Mouse (Mus musculus) CD4-positive, CD25-positive, alpha-beta regulatory T cell, adult 2 months (primary cell): Measurements from ENCODE around the gene Rmnd5b.
"Not testable (repeated sequence)": the region's sequence is repeated elsewhere in the genome, so short reads cannot be mapped to it uniquely, and the experiment has no call there.

Experiments
- DNase-seq: peaks from one replicate; pipeline ENCODE4 v3.0.0-alpha.2; 2012; ENCODE audit warnings: low read depth, low spot score

Rmnd5b gene

GRCm38 (mm10) chr11:51649889-51650199 lies 14.1 kb upstream of the Rmnd5b start:
- peak; percentile 62 for DNase-seq

DNA sequence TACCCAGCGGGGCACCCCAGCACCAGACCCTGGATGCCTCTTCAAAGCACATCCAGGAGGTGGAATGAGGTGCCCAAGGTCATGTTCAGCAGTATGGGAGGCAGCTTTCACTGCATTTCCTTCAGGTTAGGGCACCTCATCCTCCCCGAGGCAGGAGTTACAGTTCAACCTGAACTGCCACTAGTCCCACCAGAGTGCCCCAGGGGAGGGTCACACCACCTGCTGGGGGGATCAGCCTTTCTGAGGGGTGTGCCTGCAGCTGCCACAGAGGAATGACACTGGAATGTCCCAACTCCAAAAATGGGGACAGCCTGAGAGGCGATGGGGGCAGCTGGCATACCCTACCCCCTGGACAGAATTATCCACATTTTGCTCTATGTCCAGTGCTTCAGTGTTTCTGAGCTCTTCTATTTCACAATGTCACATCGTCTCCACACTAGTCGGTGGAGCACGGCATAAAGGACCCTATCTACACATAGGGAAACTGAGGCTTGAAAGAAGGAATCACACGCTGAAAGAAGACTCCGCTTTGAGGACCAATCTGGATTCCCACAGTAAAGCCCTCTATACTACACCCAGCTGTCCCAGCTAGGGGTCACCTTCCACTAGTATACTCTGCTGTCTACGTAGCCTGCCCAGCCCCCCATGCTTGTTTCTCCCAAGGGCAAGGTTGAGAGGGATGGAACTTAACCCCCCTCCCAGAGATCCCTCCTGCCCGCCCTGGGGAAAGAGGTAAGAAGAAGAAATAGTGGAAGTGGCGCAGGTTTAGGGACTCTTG lies 13.6 kb upstream of the Rmnd5b start:
- DNase-seq: no peak

GRCm38 (mm10) chr11:51648566-51648965 lies 12.9 kb upstream of the Rmnd5b start:
- DNase-seq: no peak

DNA sequence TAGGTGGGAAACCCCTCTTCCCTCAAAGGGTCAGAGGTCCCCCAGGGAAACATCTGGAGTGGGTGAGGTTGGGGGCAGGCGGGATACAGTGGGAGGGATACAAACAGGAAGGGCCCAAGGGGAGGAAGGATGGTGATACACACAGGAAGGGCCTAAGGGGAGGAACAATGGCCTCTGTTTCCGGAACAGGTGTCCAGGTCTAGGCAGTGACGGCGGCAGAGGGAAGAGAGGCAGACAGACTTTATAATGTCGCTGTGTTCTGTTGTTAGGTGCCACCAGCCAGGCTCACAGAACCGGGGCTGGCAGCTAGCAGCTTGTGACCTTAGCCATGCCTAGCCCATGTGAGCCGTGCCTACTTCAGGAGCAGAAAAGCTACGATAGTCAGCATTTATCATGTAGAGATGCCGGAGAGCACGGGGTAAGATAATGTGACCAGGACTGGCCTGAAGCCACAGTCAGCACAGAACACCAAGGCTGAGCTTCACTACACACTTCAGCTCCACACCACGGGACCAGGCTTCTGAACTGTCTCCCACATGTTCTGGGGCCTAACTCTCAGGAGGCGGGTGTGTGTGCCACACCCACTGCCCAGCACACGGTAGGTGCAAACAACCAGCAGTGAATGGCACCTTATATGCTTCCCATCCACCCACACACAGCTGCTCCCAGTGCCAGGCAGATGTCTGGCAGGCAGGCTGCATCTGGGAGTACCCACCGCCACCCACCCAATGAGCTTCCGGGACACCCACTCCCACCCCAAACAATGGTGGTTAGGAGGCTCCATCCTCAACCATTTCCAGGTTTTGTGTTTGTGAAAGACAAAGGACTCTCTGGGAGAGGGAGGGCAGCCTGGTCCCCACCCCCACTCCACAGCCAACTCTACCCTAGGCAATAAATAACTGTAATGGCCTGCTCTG lies 11.3 kb upstream of the Rmnd5b start:
- DNase-seq: no peak

DNA sequence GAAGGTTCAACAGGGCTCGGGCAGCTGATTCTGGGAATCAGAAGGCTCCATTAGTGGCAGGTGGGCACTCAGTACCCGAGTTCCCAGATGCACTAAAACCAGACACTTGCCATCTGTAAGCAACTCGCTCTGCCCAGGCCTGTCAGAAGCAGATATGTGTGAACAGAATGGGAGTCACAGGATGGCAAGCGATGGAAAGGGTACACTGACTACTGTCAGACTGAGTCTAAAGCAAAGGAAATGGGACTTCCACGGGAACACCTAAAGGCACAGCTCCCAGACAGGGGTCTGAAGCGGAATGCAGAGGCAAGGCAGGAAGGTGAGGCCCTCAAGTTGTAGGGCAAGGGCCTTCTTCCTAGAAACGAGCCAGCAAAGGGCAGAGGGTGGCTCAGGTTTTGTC lies 10.5 kb upstream of the Rmnd5b start:
- no peak for DNase-seq

DNA sequence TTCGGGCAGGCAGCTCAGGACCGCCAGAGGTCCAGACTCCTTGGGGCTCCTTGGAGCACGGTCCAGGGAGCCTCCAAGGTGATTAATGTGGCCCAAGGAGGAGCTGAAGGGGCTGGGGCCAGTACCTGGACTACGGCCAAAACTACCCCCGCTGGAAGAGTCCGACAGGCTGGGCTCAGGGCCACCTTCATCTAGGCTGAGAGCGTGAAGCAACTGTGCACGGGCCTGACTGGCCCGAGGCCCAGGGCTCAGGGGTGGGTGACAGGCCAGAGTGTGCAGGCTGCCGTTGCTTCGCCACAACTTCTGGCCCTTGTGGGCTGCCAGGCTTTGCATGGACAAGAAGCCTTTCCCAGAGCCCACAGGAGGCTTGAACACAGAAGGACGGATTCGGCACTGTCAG lies 9.6 kb upstream of the Rmnd5b start:
- no peak for DNase-seq

DNA sequence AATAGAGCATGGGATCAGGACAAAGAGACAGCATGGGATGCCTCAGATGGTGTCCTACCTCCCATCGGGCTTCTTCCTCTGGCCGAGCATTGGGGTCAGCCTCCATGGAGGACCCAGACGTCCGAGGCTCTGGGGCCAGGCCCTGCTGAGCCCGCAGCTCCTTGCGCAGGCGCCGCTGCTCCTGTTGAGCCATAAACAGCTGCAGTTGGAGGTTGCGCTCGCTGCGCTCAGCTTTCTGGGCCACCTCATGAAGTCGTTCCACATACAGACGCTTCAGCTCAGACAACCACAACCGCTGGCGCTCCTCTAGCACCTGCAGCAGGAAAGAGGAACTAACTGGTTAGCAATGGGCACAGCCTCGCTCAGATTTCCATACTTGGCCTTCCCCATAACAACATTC lies 8.5 kb upstream of the Rmnd5b start:
- DNase-seq: peak; percentile 41

GRCm38 (mm10) chr11:51643761-51644160 lies 8.1 kb upstream of the Rmnd5b start:
- DNase-seq: no peak

DNA sequence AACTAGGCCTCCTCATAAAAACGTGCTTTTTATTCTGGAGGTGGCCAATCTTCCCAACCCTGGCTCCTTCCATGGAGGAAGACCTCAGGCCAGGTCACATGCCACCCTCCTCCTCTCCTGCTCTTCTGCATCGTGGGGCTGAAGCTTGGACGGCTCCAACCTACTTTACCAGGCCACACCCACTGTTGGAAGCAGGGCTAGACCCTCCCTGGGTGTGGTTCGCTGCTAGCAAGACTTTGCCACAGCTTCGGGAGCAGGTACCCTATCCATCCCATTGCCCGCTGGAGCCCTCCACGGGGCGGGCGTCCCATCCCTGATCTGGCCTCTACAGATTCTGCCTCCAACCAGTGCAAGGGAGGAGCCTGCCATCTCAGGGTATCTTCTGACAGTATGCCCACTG lies 7.5 kb upstream of the Rmnd5b start:
- no peak for DNase-seq

DNA sequence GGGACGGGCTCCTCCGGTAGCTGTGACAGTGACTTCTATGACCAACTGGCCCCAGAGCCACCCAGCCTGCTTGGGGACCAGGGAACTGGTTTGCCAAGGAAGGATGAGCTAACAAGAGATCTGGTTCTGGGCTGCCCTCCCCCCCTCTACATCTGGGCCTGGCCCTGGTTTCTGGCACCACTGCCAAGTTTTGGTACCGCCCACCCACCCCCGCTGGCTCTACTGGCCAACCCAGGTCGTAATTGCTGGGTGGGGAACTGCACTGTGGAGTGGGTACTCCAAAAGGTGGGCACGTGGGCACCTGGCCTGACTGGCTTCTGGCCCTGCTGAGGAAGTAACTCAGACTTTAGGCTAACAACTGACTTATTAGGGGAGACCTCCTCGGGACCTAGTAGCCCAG lies 5.1 kb upstream of the Rmnd5b start:
- DNase-seq: no peak

DNA sequence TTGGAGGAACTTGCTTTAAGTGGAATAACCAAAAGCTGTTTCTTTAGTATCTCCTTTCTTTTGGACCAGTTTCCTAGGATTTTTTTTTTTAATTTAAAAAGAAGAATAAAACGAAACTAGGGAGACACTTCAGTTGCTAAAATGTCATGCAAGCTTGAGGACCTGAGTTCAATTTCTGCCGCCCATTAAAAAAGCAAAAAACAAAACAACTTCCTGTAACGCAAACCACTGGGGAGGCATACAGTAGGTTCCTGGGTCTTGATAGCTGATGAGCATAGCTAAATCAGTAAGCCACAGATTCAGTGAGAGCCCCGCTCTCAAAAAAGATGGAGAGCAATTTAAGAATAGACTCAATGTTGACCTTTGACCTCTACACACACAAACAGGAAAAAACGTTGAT lies 2.8 kb upstream of the Rmnd5b start:
- DNase-seq: no peak

- DNase-seq: peak; percentile 52
Observed at GRCm38 (mm10) chr11:51637971-51638414, 2.3 kb upstream of the Rmnd5b start.

- peak; percentile 86 for DNase-seq
Observed at GRCm38 (mm10) chr11:51636323-51636684, 608 bp upstream of the Rmnd5b start.

- no peak for DNase-seq
Observed at GRCm38 (mm10) chr11:51635127-51635524, 570 bp downstream of the Rmnd5b start.

- no peak for DNase-seq
Observed at GRCm38 (mm10) chr11:51633721-51634120, 2.0 kb downstream of the Rmnd5b start.

DNA sequence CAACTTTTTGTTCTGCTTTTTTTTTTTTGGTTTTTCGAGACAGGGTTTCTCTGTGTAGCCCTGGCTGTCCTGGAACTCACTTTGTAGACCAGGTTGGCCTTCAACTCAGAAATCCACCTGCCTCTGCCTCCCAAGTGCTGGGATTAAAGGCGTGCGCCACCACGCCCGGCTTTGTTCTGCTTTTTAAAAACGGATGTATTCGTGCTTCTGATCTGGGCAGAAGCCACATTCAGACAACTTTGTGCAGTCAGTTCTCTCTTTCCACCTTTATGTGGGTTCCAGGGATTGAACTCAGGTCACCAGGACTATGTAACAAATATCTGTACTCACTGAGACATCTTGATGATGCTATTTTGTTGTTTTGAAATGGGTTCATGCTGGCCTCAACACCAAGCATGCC lies 2.5 kb downstream of the Rmnd5b start:
- DNase-seq: not testable (repeated sequence)

DNA sequence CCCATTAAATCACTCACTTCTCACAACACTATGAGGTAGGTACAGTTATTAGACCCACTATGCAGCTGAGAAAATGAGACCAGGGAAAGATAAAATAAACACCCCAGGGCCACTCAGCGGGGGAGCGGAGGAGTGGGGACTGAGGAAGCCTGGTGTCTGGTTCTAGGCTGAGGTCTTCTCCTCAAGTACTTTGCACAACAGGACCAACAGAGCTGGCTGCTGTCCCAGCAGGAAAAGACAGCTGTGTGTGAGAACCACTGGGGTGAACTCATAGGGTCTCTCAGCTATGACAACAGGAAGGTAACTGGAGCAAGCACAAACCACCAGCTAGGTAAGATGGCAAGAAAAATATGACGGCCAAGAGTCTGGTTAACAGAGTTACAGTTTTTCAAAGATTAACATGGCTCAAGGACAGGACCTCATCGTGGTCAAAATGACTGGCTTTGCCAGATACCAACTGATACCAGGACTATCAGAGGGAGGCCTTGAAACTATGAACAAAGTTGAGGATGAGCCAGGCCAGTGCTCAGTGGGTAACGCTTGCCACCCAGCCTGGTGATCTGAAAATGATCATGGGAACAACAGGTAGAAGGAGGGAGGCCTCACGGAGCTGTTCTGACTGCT lies 3.5 kb downstream of the Rmnd5b start:
- no peak for DNase-seq

DNA sequence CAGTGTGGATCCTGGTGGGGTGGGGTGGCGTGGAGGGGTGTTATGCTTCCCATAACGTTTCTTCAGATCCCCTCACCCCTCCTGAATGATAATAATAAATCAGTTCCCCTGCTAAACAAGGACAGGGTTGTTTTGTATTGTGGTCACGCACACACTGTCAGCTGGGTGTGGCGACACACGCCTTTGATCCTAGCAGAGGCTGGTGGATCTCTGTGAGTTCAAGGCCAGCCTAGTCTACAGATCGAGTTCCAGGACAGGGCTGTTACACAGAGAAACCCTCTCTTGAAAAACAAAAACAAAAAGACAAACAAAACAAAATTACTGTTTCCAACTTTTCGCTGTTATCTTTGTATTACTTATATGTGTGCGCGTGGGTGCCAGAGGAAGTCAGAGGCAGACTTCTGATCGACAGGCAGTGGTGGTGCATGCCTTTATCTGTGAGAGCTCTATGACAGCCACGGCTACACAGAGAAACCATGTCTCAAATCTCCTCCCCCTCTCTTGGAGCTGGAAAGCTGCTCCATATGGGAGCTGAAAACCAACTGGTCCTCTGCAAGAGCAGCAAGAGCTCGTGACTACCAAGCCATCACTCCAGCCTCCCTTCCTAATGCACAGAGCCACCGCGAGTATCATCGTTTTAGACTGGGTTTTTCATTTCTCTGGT lies 5.9 kb downstream of the Rmnd5b start:
- no peak for DNase-seq

DNA sequence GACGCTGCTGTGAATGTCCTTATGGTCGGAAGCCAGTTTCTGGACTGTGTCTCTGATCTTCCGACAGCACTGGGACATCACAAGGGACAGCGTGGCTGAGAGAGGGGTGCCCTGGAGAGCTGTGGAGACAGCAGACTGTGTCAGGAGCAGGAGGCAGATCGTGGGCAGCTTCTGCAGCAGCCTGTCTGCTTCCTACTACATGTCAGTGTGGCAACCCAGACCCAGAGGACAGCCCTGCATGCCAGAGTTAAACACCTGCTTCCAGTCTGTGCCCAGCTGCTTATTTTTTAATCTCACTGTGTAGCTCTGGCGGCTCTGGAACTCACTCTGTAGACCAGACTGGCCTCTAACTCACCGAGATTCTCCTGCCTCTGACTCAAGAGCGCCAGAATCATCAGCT lies 7.8 kb downstream of the Rmnd5b start:
- no peak for DNase-seq

DNA sequence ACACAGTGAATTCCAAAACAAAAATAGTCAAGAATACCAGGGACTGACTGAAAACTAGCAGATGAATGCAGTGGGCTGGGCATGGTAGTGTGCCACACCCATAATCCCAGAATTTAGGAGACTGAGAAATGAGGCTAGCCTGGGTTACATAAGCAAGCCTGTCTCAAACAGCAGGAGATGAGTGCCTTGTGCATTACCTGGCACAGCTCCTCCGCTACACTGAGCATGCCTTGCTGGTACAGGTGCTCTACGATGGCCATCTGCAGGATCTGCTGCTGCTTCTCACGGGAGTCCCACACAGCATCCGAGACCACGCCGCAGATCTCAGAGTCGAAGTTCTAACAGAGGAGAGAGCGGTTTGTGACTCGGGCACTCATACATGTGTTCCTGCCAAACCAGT lies 8.3 kb downstream of the Rmnd5b start:
- DNase-seq: no peak

DNA sequence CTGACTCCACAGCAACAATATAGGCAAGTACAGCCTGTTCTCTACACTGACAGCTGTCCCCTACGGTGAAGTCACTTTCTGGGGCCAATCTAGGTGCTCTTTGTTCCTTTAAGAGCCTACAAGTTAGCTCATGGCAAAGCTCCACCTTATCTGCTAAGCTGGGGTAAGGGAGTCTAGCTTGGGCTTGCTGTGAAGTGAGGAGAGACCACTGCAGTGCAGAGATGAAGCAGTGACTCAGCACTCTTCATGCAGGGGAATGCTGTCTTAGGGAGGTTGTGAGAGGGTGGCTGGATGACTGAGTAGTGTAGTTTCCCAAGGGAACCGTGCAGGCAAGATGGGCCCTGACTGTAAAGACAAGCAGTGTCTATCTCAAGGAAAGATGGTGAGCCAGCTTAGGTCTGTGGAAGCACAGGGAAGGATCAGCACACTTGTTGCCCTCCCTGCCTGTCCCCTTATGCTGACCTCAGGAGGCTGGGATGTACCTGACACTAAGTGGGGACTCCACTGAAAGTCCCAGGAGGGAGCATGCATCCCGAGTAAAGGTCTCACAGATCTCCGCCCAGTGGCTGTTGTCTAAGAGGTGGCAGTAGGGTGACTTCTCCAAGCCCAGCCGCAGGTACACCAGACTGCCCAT lies 10.4 kb downstream of the Rmnd5b start:
- DNase-seq: no peak
